Mouse (Mus musculus): ENCODE data around the gene Fgfr2. TPM values are rescaled to one million over a fixed set of nuclear protein-coding genes. Genes with fewer than 3 reads are reported as not detected.

Gene Fgfr2
- polyA plus RNA-seq, 1 experiment from 2014 or later: 24.1 TPM

GRCm38 (mm10) chr7:132748076-132748769, 374.9 kb downstream of the Fgfr2 start:
- WGBS: 82% methylated on average over 3 of the region's 3 CpGs
- H3K9ac ChIP-seq (ENCODE audit: low read depth, low read length): no peak overlapping the region
- H3K4me1 ChIP-seq (ENCODE audit: control insufficient read depth, insufficient read depth, low read depth, low read length): 0 out of 2 replicates have a peak, but pooled peaks cover 3% of the 10 kb centered on the region
- no peak for ATAC-seq
- H3K9me3 ChIP-seq (ENCODE audit: control insufficient read depth, low read length): no peaks in the 10 kb centered on the region
- H3K4me2 ChIP-seq (ENCODE audit: low read length): no peak overlapping the region
- no peaks in the 10 kb centered on the region for H3K27me3 ChIP-seq (replicated peaks; ENCODE audit: control insufficient read depth, insufficient read depth, low read length)
- H3K36me3 ChIP-seq (ENCODE audit: control insufficient read depth, insufficient read depth, low read length): no peaks in the 10 kb centered on the region
- no peak overlapping the region for H3K27ac ChIP-seq (ENCODE audit: low read depth, low read length)
- no peak overlapping the region for H3K4me3 ChIP-seq (ENCODE audit: low read length)

- H3K9me3 ChIP-seq (ENCODE audit: control insufficient read depth, low read length): no peaks in the 10 kb centered on the region
- ATAC-seq: no peak
- H3K9ac ChIP-seq (ENCODE audit: low read depth, low read length): no peak overlapping the region
- no peak overlapping the region for H3K4me3 ChIP-seq (ENCODE audit: low read length)
- 70% methylated on average over 6 of the region's 6 CpGs for WGBS
- H3K36me3 ChIP-seq (ENCODE audit: control insufficient read depth, insufficient read depth, low read length): no peaks in the 10 kb centered on the region
- no peaks in the 10 kb centered on the region for H3K27me3 ChIP-seq (replicated peaks; ENCODE audit: control insufficient read depth, insufficient read depth, low read length)
- H3K27ac ChIP-seq (ENCODE audit: low read depth, low read length): no peak overlapping the region
- H3K4me1 ChIP-seq (ENCODE audit: control insufficient read depth, insufficient read depth, low read depth, low read length): 0 out of 2 replicates have a peak, but pooled peaks cover 2% of the 10 kb centered on the region
- no peak overlapping the region for H3K4me2 ChIP-seq (ENCODE audit: low read length)
Observed at GRCm38 (mm10) chr7:132747096-132747495, 376.1 kb downstream of the Fgfr2 start.

DNA sequence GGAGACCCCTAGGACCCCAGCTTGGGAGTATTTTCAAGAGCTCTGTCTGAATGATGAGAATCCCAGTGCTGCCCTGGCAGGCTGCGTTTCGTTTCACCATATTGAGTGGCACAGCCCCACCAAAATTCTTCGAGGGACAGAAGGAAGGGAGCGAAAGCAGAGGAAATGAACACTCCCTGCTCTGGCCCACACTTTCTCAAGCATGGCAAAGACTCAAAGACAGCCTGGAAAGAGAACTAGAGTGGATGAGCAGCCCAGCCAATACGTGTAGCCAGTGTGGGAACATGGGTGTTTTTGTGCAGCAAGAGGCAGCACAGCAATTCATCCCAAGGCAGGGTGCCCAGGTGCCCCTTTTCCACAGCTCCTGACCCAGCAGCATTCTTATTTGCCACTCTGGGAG, 380.2 kb downstream of the Fgfr2 start:
- Histone ChIP-seq H3K27ac (ENCODE audit: low read depth, low read length) (no peak overlapping the region), H3K9me3 (ENCODE audit: control insufficient read depth, low read length) (no peaks in the 10 kb centered on the region), H3K4me1 (ENCODE audit: control insufficient read depth, insufficient read depth, low read depth, low read length) (no peaks in the 10 kb centered on the region), H3K4me3 (ENCODE audit: low read length) (no peak overlapping the region), H3K27me3 (replicated peaks; ENCODE audit: control insufficient read depth, insufficient read depth, low read length) (no peaks in the 10 kb centered on the region), H3K9ac (ENCODE audit: low read depth, low read length) (no peak overlapping the region), H3K36me3 (ENCODE audit: control insufficient read depth, insufficient read depth, low read length) (no peaks in the 10 kb centered on the region), H3K4me2 (ENCODE audit: low read length) (no peak overlapping the region)
- 80% methylated on average over 5 of the region's 5 CpGs for WGBS
- no peak for ATAC-seq

- ATAC-seq: no peak
- no peaks in the 10 kb centered on the region for H3K9me3 ChIP-seq (ENCODE audit: control insufficient read depth, low read length)
- 89% methylated on average over 6 of the region's 6 CpGs for WGBS
- H3K27me3 ChIP-seq (replicated peaks; ENCODE audit: control insufficient read depth, insufficient read depth, low read length): no peaks in the 10 kb centered on the region
- H3K9ac ChIP-seq (ENCODE audit: low read depth, low read length): no peak overlapping the region
- H3K36me3 ChIP-seq (ENCODE audit: control insufficient read depth, insufficient read depth, low read length): no peaks in the 10 kb centered on the region
- no peak overlapping the region for H3K27ac ChIP-seq (ENCODE audit: low read depth, low read length)
- H3K4me2 ChIP-seq (ENCODE audit: low read length): no peak overlapping the region
- peaks cover 11% of the 10 kb centered on the region for H3K4me1 ChIP-seq (ENCODE audit: control insufficient read depth, insufficient read depth, low read depth, low read length)
- H3K4me3 ChIP-seq (ENCODE audit: low read length): no peak overlapping the region
Observed at GRCm38 (mm10) chr7:132739829-132740228, 383.3 kb downstream of the Fgfr2 start.

DNA sequence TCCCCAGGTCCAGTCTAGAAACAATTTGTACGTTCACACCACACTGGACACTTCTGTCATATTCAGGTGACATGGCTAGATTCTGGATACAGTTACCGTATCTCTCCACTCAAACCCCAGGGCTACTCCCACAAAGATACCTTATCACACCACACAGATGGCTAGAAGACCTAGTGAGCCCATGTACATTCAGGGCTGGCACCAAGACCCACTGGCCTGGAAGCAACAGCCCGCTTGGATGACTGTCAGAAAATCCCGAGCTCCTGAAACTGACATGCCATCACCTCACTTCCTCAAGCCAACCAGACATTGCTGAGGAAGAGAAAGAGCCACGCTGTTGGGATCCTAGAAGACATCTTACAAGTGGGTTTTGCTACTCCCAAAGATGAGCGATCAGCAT, 384.3 kb downstream of the Fgfr2 start:
- no peak for ATAC-seq
- Histone ChIP-seq H3K27me3 (replicated peaks; ENCODE audit: control insufficient read depth, insufficient read depth, low read length) (no peaks in the 10 kb centered on the region), H3K9ac (ENCODE audit: low read depth, low read length) (no peak overlapping the region), H3K4me2 (ENCODE audit: low read length) (no peak overlapping the region), H3K4me3 (ENCODE audit: low read length) (no peak overlapping the region), H3K9me3 (ENCODE audit: control insufficient read depth, low read length) (no peaks in the 10 kb centered on the region), H3K36me3 (ENCODE audit: control insufficient read depth, insufficient read depth, low read length) (no peaks in the 10 kb centered on the region), H3K27ac (ENCODE audit: low read depth, low read length) (no peak overlapping the region), H3K4me1 (ENCODE audit: control insufficient read depth, insufficient read depth, low read depth, low read length) (peaks cover 15% of the 10 kb centered on the region)
- 97% methylated on average over 6 of the region's 6 CpGs for WGBS

- Histone ChIP-seq H3K27ac (ENCODE audit: low read depth, low read length) (no peak overlapping the region), H3K4me3 (ENCODE audit: low read length) (no peak overlapping the region), H3K4me2 (ENCODE audit: low read length) (no peak overlapping the region), H3K9ac (ENCODE audit: low read depth, low read length) (no peak overlapping the region), H3K4me1 (ENCODE audit: control insufficient read depth, insufficient read depth, low read depth, low read length) (peaks cover 35% of the 10 kb centered on the region), H3K36me3 (ENCODE audit: control insufficient read depth, insufficient read depth, low read length) (no peaks in the 10 kb centered on the region), H3K27me3 (replicated peaks; ENCODE audit: control insufficient read depth, insufficient read depth, low read length) (no peaks in the 10 kb centered on the region), H3K9me3 (ENCODE audit: control insufficient read depth, low read length) (no peaks in the 10 kb centered on the region)
- no peak for ATAC-seq
- 61% methylated on average over 17 of the region's 17 CpGs for WGBS
Observed at GRCm38 (mm10) chr7:132736099-132736862, 386.9 kb downstream of the Fgfr2 start.

- Histone ChIP-seq H3K27ac (ENCODE audit: low read depth, low read length) (no peak overlapping the region), H3K9ac (ENCODE audit: low read depth, low read length) (no peak overlapping the region), H3K4me2 (ENCODE audit: low read length) (no peak overlapping the region), H3K9me3 (ENCODE audit: control insufficient read depth, low read length) (no peaks in the 10 kb centered on the region), H3K27me3 (replicated peaks; ENCODE audit: control insufficient read depth, insufficient read depth, low read length) (no peaks in the 10 kb centered on the region), H3K36me3 (ENCODE audit: control insufficient read depth, insufficient read depth, low read length) (no peaks in the 10 kb centered on the region), H3K4me1 (ENCODE audit: control insufficient read depth, insufficient read depth, low read depth, low read length) (peaks cover 45% of the 10 kb centered on the region), H3K4me3 (ENCODE audit: low read length) (no peak overlapping the region)
- 75% methylated on average over 5 of the region's 5 CpGs for WGBS
- no peak for ATAC-seq
Observed at GRCm38 (mm10) chr7:132735145-132735544, 388.0 kb downstream of the Fgfr2 start.

DNA sequence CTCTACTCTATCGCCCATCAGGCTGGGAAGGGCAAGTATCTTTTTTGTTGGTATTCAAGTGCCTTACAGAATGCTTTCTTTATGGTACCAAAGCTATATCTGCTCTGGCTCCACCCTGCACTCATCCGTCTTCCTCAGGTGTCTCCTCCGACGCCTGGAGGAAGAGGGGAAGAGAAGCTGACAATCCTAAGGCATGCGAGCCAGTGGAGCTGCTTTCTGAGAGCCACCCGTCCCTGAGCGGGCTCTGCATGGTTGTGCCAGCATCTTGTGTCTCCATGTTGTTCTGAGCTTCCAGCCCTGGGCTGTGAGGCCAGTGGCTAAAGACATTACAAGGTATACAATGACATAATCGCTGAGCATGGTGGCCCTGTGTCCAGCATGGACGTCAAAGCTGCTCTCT, 388.9 kb downstream of the Fgfr2 start:
- no peaks in the 10 kb centered on the region for H3K9me3 ChIP-seq (ENCODE audit: control insufficient read depth, low read length)
- H3K4me3 ChIP-seq (ENCODE audit: low read length): no peak overlapping the region
- no peak overlapping the region for H3K27ac ChIP-seq (ENCODE audit: low read depth, low read length)
- no peaks in the 10 kb centered on the region for H3K36me3 ChIP-seq (ENCODE audit: control insufficient read depth, insufficient read depth, low read length)
- peaks cover 48% of the 10 kb centered on the region for H3K4me1 ChIP-seq (ENCODE audit: control insufficient read depth, insufficient read depth, low read depth, low read length)
- 74% methylated on average over 9 of the region's 9 CpGs for WGBS
- no peak overlapping the region for H3K9ac ChIP-seq (ENCODE audit: low read depth, low read length)
- ATAC-seq: no peak
- no peaks in the 10 kb centered on the region for H3K27me3 ChIP-seq (replicated peaks; ENCODE audit: control insufficient read depth, insufficient read depth, low read length)
- no peak overlapping the region for H3K4me2 ChIP-seq (ENCODE audit: low read length)

DNA sequence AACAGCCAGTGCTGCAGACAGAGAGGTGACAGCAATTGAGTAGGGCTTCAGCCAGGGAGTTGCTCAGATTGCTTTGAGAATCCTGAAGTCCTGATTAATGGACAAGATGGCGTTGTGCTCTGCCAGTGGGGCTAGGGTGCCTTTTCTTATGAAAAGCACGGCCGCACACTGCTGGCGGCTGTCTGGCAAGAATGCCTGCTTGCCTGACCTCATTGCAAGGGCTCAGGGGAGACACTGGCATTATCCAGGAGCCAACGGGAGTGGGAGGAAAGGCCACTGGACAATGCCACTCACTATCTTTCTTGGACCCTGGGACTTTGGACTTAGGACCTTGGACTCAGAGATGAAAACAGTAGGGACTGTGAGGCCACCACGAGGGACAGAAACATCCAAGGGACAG, 389.6 kb downstream of the Fgfr2 start:
- Histone ChIP-seq H3K4me2 (ENCODE audit: low read length) (no peak overlapping the region), H3K4me3 (ENCODE audit: low read length) (no peak overlapping the region), H3K36me3 (ENCODE audit: control insufficient read depth, insufficient read depth, low read length) (no peaks in the 10 kb centered on the region), H3K27ac (ENCODE audit: low read depth, low read length) (peak overlapping the region; percentile 67; the same call in 1 of the 2 replicates), H3K27me3 (replicated peaks; ENCODE audit: control insufficient read depth, insufficient read depth, low read length) (no peaks in the 10 kb centered on the region), H3K9ac (ENCODE audit: low read depth, low read length) (no peak overlapping the region), H3K4me1 (ENCODE audit: control insufficient read depth, insufficient read depth, low read depth, low read length) (peaks cover 48% of the 10 kb centered on the region), H3K9me3 (ENCODE audit: control insufficient read depth, low read length) (no peaks in the 10 kb centered on the region)
- WGBS: 29% methylated on average over 6 of the region's 6 CpGs
- ATAC-seq: peak; percentile 31; the same call in 1 of the 2 replicates
